Mouse (Mus musculus) embryonic fibroblast, embryonic 13.5 days (primary cell): Measurements from ENCODE around the gene Insyn1.

Experiments
- CTCF ChIP-seq: IDR thresholded peaks from 2 replicates; pipeline ENCODE4 v1.5.1; 2011; ENCODE audit warnings: mild to moderate bottlenecking, control low read depth, low read length, moderate library complexity, borderline replicate concordance; ENCODE audit not compliant: insufficient read depth
- POLR2A ChIP-seq: IDR thresholded peaks from 2 replicates; pipeline ENCODE4 v1.6.1; 2011; ENCODE audit warnings: low read depth, mild to moderate bottlenecking, control low read depth, low read length, moderate library complexity

- no peak for TF ChIP-seq POLR2A
- TF ChIP-seq CTCF = peak; percentile 92
These were observed 47.2 kb downstream of the Insyn1 start for GRCm38 (mm10) chr9:58535447-58536134.
